Mouse (Mus musculus) liver, postnatal 0 days (tissue): ENCODE measurements around the gene E130114P18Rik.

Source experiments
- CTCF ChIP-seq: sonication (generic); IDR thresholded peaks from 2 replicates; pipeline ENCODE4 v1.5.1; 2016; ENCODE audit warnings: antibody characterized with exemption, low read depth
- EP300 ChIP-seq: IDR thresholded peaks from 2 replicates; pipeline ENCODE4 v1.6.1; 2016; ENCODE audit warnings: antibody characterized with exemption, low read depth, mild to moderate bottlenecking

GRCm38 (mm10) chr4:97615031-97615430, 162.8 kb downstream of the E130114P18Rik start:
- no peak for TF ChIP-seq CTCF
- TF ChIP-seq EP300: no peak
